ENCODE assay signal across 28 mouse cellular contexts in the genomic region with DNA sequence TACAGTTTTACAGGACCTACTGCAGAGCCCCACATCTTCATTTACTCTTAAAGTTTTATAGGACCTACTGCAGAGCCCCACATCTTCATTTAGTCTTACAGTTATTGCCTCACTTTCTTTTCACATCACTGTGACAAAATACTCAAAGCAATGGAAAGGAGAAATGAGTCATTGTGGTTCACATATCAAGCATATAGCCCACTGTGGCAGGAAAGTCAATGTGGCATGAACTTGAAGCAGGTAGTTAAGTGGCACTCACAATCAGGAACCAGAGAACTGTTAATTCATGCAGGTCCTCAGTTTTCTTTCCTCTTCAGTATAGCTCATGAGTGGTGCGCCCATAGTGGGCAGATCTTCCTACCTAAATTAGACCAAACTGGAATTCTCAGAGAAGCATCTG. TPM values are rescaled to one million over a fixed set of nuclear protein-coding genes. Genes with fewer than 3 reads are reported as not detected.
A peak's percentile ranks its signal among the peaks of the same experiment; 100 is the strongest.
DNase-seq lines count a peak whose midpoint lies in the region; ATAC-seq lines count a peak whose summit lies in the region.
"Had no signal": no experiment of that assay in that cellular context is flagged by ENCODE, and none has a peak within 500 bp of the region (broad histone marks: within the 10 kb centered on the region; RNA-seq: fewer than 3 reads in every experiment).

No protein-coding gene starts in this region.

- no peaks in the 10 kb centered on the region for H3K4me1 ChIP-seq in hindbrain, embryonic 10.5 days (replicated peaks)
- H3K4me1 ChIP-seq in hindbrain, embryonic 12.5 days: no peaks in the 10 kb centered on the region
- H3K4me1 ChIP-seq: embryonic facial prominence, embryonic 10.5 days; embryonic facial prominence, embryonic 12.5 days; forebrain, embryonic 13.5 days; forebrain, embryonic 15.5 days had no signal

- no peak overlapping the region for H3K4me3 ChIP-seq in hindbrain, embryonic 10.5 days
- no peak overlapping the region for H3K4me3 ChIP-seq in hindbrain, embryonic 12.5 days
- H3K4me3 ChIP-seq: embryonic facial prominence, embryonic 10.5 days; embryonic facial prominence, embryonic 12.5 days; forebrain, embryonic 13.5 days; forebrain, embryonic 15.5 days had no signal

- peak; percentile 73 for DNase-seq in 416B (ENCODE audit: low read depth)
- no peak for DNase-seq in hindbrain, embryonic 10.5 days (ENCODE audit: low spot score)
- DNase-seq: adrenal gland, postnatal 10 days; adrenal gland, postnatal 25 days; cerebellum, adult 11 months; cerebellum, adult 18-20 months; cerebellum, adult 8-10 months; cerebellum, adult 9-11 months; cerebellum, postnatal 14 days; cerebellum, postnatal 36 days; forebrain, postnatal 0 days had no signal

- H3K36me3 ChIP-seq in hindbrain, embryonic 10.5 days: no peaks in the 10 kb centered on the region
- H3K36me3 ChIP-seq in hindbrain, embryonic 12.5 days: no peaks in the 10 kb centered on the region
- H3K36me3 ChIP-seq: embryonic facial prominence, embryonic 10.5 days; embryonic facial prominence, embryonic 12.5 days; forebrain, embryonic 15.5 days; G1E had no signal

- H3K9ac ChIP-seq in hindbrain, embryonic 12.5 days: no peak overlapping the region
- H3K9ac ChIP-seq: embryonic facial prominence, embryonic 12.5 days; forebrain, embryonic 13.5 days; forebrain, embryonic 15.5 days; forebrain, postnatal 0 days had no signal

- no peak overlapping the region for H3K4me2 ChIP-seq in hindbrain, embryonic 12.5 days (replicated peaks)
- H3K4me2 ChIP-seq: embryonic facial prominence, embryonic 12.5 days; forebrain, embryonic 13.5 days; forebrain, embryonic 15.5 days had no signal

- 95% methylated on average over 1 of the region's 1 CpGs for WGBS in hindbrain, embryonic 10.5 days
- WGBS in hindbrain, embryonic 12.5 days: 100% methylated on average over 1 of the region's 1 CpGs

- ATAC-seq in common myeloid progenitor, adult 5-6 weeks (replicated peaks; ENCODE audit: low read depth, poor library complexity, severe bottlenecking): peak; percentile 29; the same call in 1 of the 2 replicates
- peak; percentile 53 to 65; a peak in 3 of 4 replicates for ATAC-seq in hematopoietic stem cell, adult 5-6 weeks (replicated peaks in 1 of 2; ENCODE audit: insufficient read depth in 1 of 2, low FRiP score in 2 of 2, low TSS enrichment in 1 of 2, low read depth in 1 of 2, poor library complexity in 2 of 2, severe bottlenecking in 2 of 2)
- ATAC-seq in hindbrain, embryonic 12.5 days (ENCODE audit: low FRiP score): no peak
- no peak for ATAC-seq in megakaryocyte-erythroid progenitor cell, adult 5-6 weeks (replicated peaks; ENCODE audit: low FRiP score, low TSS enrichment, poor library complexity, severe bottlenecking)
- ATAC-seq: activated CD4-positive, CD25-positive, alpha-beta regulatory T cell, adult 4 months; forebrain, embryonic 13.5 days; forebrain, embryonic 15.5 days; forebrain, postnatal 0 days; Patski had no signal

- no peak overlapping the region for H3K27ac ChIP-seq in hindbrain, embryonic 10.5 days
- no peak overlapping the region for H3K27ac ChIP-seq in hindbrain, embryonic 12.5 days
- H3K27ac ChIP-seq: embryonic facial prominence, embryonic 10.5 days; embryonic facial prominence, embryonic 12.5 days; forebrain, embryonic 13.5 days; forebrain, embryonic 15.5 days had no signal

- no peaks in the 10 kb centered on the region for H3K27me3 ChIP-seq in hindbrain, embryonic 10.5 days (ENCODE audit: insufficient read depth, poor library complexity, severe bottlenecking)
- no peaks in the 10 kb centered on the region for H3K27me3 ChIP-seq in hindbrain, embryonic 12.5 days
- H3K27me3 ChIP-seq: embryonic facial prominence, embryonic 12.5 days; forebrain, embryonic 13.5 days; forebrain, embryonic 15.5 days had no signal

- H3K9me3 ChIP-seq in hindbrain, embryonic 10.5 days: no peaks in the 10 kb centered on the region
- no peaks in the 10 kb centered on the region for H3K9me3 ChIP-seq in hindbrain, embryonic 12.5 days (replicated peaks)
- H3K9me3 ChIP-seq: embryonic facial prominence, embryonic 10.5 days; embryonic facial prominence, embryonic 12.5 days; forebrain, embryonic 13.5 days; forebrain, embryonic 15.5 days; G1E had no signal

RNA-seq across cellular contexts. Expression of a gene that starts 39.6 kb away (rescaled TPM):
- 51.5 and 53.8 TPM in 2 replicates for total RNA-seq in common myeloid progenitor, adult 5-6 weeks (2017)
- 49.0 and 52.5 TPM in 2 replicates for total RNA-seq in hematopoietic stem cell, adult 5-6 weeks (2017)
- 49.7 and 56.3 TPM in 2 replicates for polyA plus RNA-seq in hindbrain, embryonic 10.5 days (2016; fragmentation: Nextera tagmentation; extraction: Ambion mirVana)
- 56.0 and 61.0 TPM in 2 replicates for polyA plus RNA-seq in hindbrain, embryonic 12.5 days (2016; fragmentation: Nextera tagmentation; extraction: Ambion mirVana)
- total RNA-seq in megakaryocyte-erythroid progenitor cell, adult 5-6 weeks (2014; fragmentation: Nextera tagmentation): 49.3 and 51.9 TPM in 2 replicates
- total RNA-seq in megakaryocyte-erythroid progenitor cell, adult 5-6 weeks (2017): 29.8 and 52.8 TPM in 2 replicates

RNA-seq across cellular contexts. Expression of a gene that starts 43.5 kb away (rescaled TPM):
- total RNA-seq in common myeloid progenitor, adult 5-6 weeks (2017): 4.8 and 5.9 TPM in 2 replicates
- total RNA-seq in hematopoietic stem cell, adult 5-6 weeks (2017): 5.9 and 24.0 TPM in 2 replicates
- 34.6 and 36.9 TPM in 2 replicates for polyA plus RNA-seq in hindbrain, embryonic 10.5 days (2016; fragmentation: Nextera tagmentation; extraction: Ambion mirVana)
- polyA plus RNA-seq in hindbrain, embryonic 12.5 days (2016; fragmentation: Nextera tagmentation; extraction: Ambion mirVana): 43.8 and 44.3 TPM in 2 replicates
- 3.8 and 6.4 TPM in 2 replicates for total RNA-seq in megakaryocyte-erythroid progenitor cell, adult 5-6 weeks (2014; fragmentation: Nextera tagmentation)
- 1.1 and 8.3 TPM in 2 replicates for total RNA-seq in megakaryocyte-erythroid progenitor cell, adult 5-6 weeks (2017)
- total RNA-seq: G1E had no signal
- polyA plus RNA-seq: activated CD4-positive, CD25-positive, alpha-beta regulatory T cell, adult 4 months; G1E; Patski had no signal

RNA-seq across cellular contexts. Expression of a gene that starts 53.6 kb away (rescaled TPM):
- total RNA-seq in common myeloid progenitor, adult 5-6 weeks (2017): not detected in 2 replicates
- not detected in 2 replicates for total RNA-seq in hematopoietic stem cell, adult 5-6 weeks (2017)
- polyA plus RNA-seq in hindbrain, embryonic 10.5 days (2016; fragmentation: Nextera tagmentation; extraction: Ambion mirVana): not detected in 2 replicates
- polyA plus RNA-seq in hindbrain, embryonic 12.5 days (2016; fragmentation: Nextera tagmentation; extraction: Ambion mirVana): not detected in 2 replicates
- total RNA-seq in megakaryocyte-erythroid progenitor cell, adult 5-6 weeks (2014; fragmentation: Nextera tagmentation): not detected in 2 replicates
- not detected in 2 replicates for total RNA-seq in megakaryocyte-erythroid progenitor cell, adult 5-6 weeks (2017)
- total RNA-seq: adrenal gland, adult 18-20 months; adrenal gland, postnatal 10 days; adrenal gland, postnatal 25 days; adrenal gland, postnatal 4 days; forebrain, postnatal 0 days had no signal
- polyA plus RNA-seq: activated CD4-positive, CD25-positive, alpha-beta regulatory T cell, adult 4 months; brain, embryonic 14.5 days; C2C12; cortical plate, adult 2 months; embryonic facial prominence, embryonic 10.5 days; embryonic facial prominence, embryonic 12.5 days; forebrain, embryonic 11.5 days; forebrain, embryonic 13.5 days; forebrain, embryonic 15.5 days; forebrain, postnatal 0 days; G1E had no signal

RNA-seq across cellular contexts. Expression of a gene that starts 58.5 kb away (rescaled TPM):
- total RNA-seq in common myeloid progenitor, adult 5-6 weeks (2017): 0.69 TPM in 1 of 2 replicates, not detected in the other
- total RNA-seq in hematopoietic stem cell, adult 5-6 weeks (2017): not detected in 2 replicates
- polyA plus RNA-seq in hindbrain, embryonic 10.5 days (2016; fragmentation: Nextera tagmentation; extraction: Ambion mirVana): 0.42 and 0.45 TPM in 2 replicates
- 0.34 and 0.60 TPM in 2 replicates for polyA plus RNA-seq in hindbrain, embryonic 12.5 days (2016; fragmentation: Nextera tagmentation; extraction: Ambion mirVana)
- total RNA-seq in megakaryocyte-erythroid progenitor cell, adult 5-6 weeks (2014; fragmentation: Nextera tagmentation): 0.89 TPM in 1 of 2 replicates, not detected in the other
- total RNA-seq in megakaryocyte-erythroid progenitor cell, adult 5-6 weeks (2017): not detected in 2 replicates
- total RNA-seq: G1E had no signal
- polyA plus RNA-seq: activated CD4-positive, CD25-positive, alpha-beta regulatory T cell, adult 4 months; G1E; Patski had no signal

Comparison
In these comparisons a context has a peak if more than half of its experiments do, and no peak if none do; other contexts are left out.
1. ATAC-seq: peak in common myeloid progenitor, adult 5-6 weeks (single experiment) and hematopoietic stem cell, adult 5-6 weeks (2 of 2); none in hindbrain, embryonic 12.5 days (single experiment) and megakaryocyte-erythroid progenitor cell, adult 5-6 weeks (single experiment).